Comparison of ENCODE assay signal across 18 mouse cellular contexts in genomic region chr10:119979396-119979795, GRCm38 (mm10).
A peak's percentile ranks its signal among the peaks of the same experiment; 100 is the strongest.
DNase-seq lines count a peak whose midpoint lies in the region; ATAC-seq and TF ChIP-seq lines count a peak whose summit lies in the region.
"Had no signal": no experiment of that assay in that cellular context is flagged by ENCODE, and none has a peak within 500 bp of the region (broad histone marks: within the 10 kb centered on the region; RNA-seq: fewer than 3 reads in every experiment).

No protein-coding gene starts in this region.

- H3K27ac ChIP-seq in embryonic facial prominence, embryonic 11.5 days (replicated peaks; ENCODE audit: low read depth, low read length): no peak overlapping the region
- H3K27ac ChIP-seq in embryonic facial prominence, embryonic 10.5 days (replicated peaks): no peak overlapping the region
- H3K27ac ChIP-seq in hindbrain, embryonic 13.5 days: peak overlapping the region; percentile 55; the same call in 1 of the 2 replicates
- H3K27ac ChIP-seq in hindbrain, embryonic 11.5 days (ENCODE audit: low read depth, low read length): no peak overlapping the region
- H3K27ac ChIP-seq in ES-E14 (ENCODE audit: insufficient read depth, low read depth, low read length, poor library complexity, severe bottlenecking): no peak overlapping the region; the same call in 1 of the 2 replicates
- no peak overlapping the region for H3K27ac ChIP-seq in forebrain, embryonic 14.5 days (ENCODE audit: low read depth, low read length)
- H3K27ac ChIP-seq: neural tube, embryonic 12.5 days had no signal

- H3K4me2 ChIP-seq in embryonic facial prominence, embryonic 11.5 days (ENCODE audit: low read depth, low read length): no peak overlapping the region
- no peak overlapping the region for H3K4me2 ChIP-seq in hindbrain, embryonic 13.5 days
- H3K4me2 ChIP-seq in hindbrain, embryonic 11.5 days (replicated peaks; ENCODE audit: low read depth, low read length): no peak overlapping the region
- peak overlapping the region; percentile 17; the same call in 1 of the 2 replicates for H3K4me2 ChIP-seq in forebrain, embryonic 14.5 days (ENCODE audit: low read length)
- H3K4me2 ChIP-seq: neural tube, embryonic 12.5 days had no signal

- no peak for ATAC-seq in embryonic facial prominence, embryonic 11.5 days (replicated peaks; ENCODE audit: insufficient number of reproducible peaks, low FRiP score, low TSS enrichment, low read depth)
- no peak for ATAC-seq in hindbrain, embryonic 13.5 days (ENCODE audit: low FRiP score)
- ATAC-seq in hindbrain, embryonic 11.5 days (ENCODE audit: low FRiP score): no peak
- ATAC-seq in forebrain, embryonic 14.5 days: no peak
- ATAC-seq: intestine, postnatal 0 days; liver, postnatal 0 days had no signal

- 49% methylated on average over 8 of the region's 8 CpGs for WGBS in embryonic facial prominence, embryonic 11.5 days
- WGBS in embryonic facial prominence, embryonic 10.5 days: 49% methylated on average over 8 of the region's 8 CpGs
- WGBS in hindbrain, embryonic 13.5 days: 56% methylated on average over 8 of the region's 8 CpGs
- WGBS in hindbrain, embryonic 11.5 days: 60% methylated on average over 8 of the region's 8 CpGs
- 15% methylated on average over 8 of the region's 8 CpGs for WGBS in forebrain, embryonic 14.5 days
- WGBS in lung, adult 2 months: 52% methylated on average over 8 of the region's 8 CpGs

- in situ Hi-C loops in ES-E14 (cut with MboI; ENCODE audit: low sequenced_read_pairs in 2 of 2, unreplicated experiment in 2 of 2): no loop called here

- no peak overlapping the region for H3K4me3 ChIP-seq in embryonic facial prominence, embryonic 11.5 days (ENCODE audit: low read depth, low read length)
- no peak overlapping the region for H3K4me3 ChIP-seq in embryonic facial prominence, embryonic 10.5 days
- H3K4me3 ChIP-seq in hindbrain, embryonic 13.5 days: no peak overlapping the region
- no peak overlapping the region for H3K4me3 ChIP-seq in hindbrain, embryonic 11.5 days (ENCODE audit: low read depth, low read length)
- H3K4me3 ChIP-seq in ES-E14 (ENCODE audit: insufficient read depth in 1 of 2, low read depth in 1 of 2, low read length in 2 of 2, poor library complexity in 1 of 2, severe bottlenecking in 1 of 2): peak overlapping the region; percentile 37 to 51; a peak in 2 of 4 replicates
- H3K4me3 ChIP-seq in forebrain, embryonic 14.5 days (ENCODE audit: low read depth, low read length): no peak overlapping the region
- no peak overlapping the region for H3K4me3 ChIP-seq in lung, adult 2 months (replicated peaks; ENCODE audit: extremely low read depth, low read depth, low read length)
- H3K4me3 ChIP-seq: megakaryocyte, embryonic 14.5 days; neural tube, embryonic 12.5 days had no signal

- no peaks in the 10 kb centered on the region for H3K36me3 ChIP-seq in embryonic facial prominence, embryonic 11.5 days (replicated peaks; ENCODE audit: control insufficient read depth, insufficient read depth, low read depth, low read length)
- H3K36me3 ChIP-seq in embryonic facial prominence, embryonic 10.5 days (replicated peaks): no peaks in the 10 kb centered on the region
- no peaks in the 10 kb centered on the region for H3K36me3 ChIP-seq in hindbrain, embryonic 13.5 days
- no peaks in the 10 kb centered on the region for H3K36me3 ChIP-seq in hindbrain, embryonic 11.5 days (ENCODE audit: control insufficient read depth, insufficient read depth, low read length)
- no peaks in the 10 kb centered on the region for H3K36me3 ChIP-seq in ES-E14 (ENCODE audit: control insufficient read depth, insufficient read depth, low read length, poor library complexity, severe bottlenecking)
- H3K36me3 ChIP-seq in forebrain, embryonic 14.5 days (ENCODE audit: control insufficient read depth, insufficient read depth, low read length): no peaks in the 10 kb centered on the region
- H3K36me3 ChIP-seq: G1E; neural tube, embryonic 12.5 days had no signal

- H3K9me3 ChIP-seq in embryonic facial prominence, embryonic 11.5 days (replicated peaks; ENCODE audit: control insufficient read depth, low read length): no peaks in the 10 kb centered on the region
- H3K9me3 ChIP-seq in embryonic facial prominence, embryonic 10.5 days: no peaks in the 10 kb centered on the region
- H3K9me3 ChIP-seq in hindbrain, embryonic 13.5 days: no peaks in the 10 kb centered on the region
- H3K9me3 ChIP-seq in hindbrain, embryonic 11.5 days (ENCODE audit: control insufficient read depth, low read length): no peaks in the 10 kb centered on the region
- H3K9me3 ChIP-seq in ES-E14 (ENCODE audit: control insufficient read depth, insufficient read depth, low read depth, low read length): no peaks in the 10 kb centered on the region
- no peaks in the 10 kb centered on the region for H3K9me3 ChIP-seq in forebrain, embryonic 14.5 days (replicated peaks; ENCODE audit: control insufficient read depth, low read length)
- H3K9me3 ChIP-seq: neural tube, embryonic 12.5 days had no signal

- no peaks in the 10 kb centered on the region for H3K27me3 ChIP-seq in embryonic facial prominence, embryonic 11.5 days (ENCODE audit: control insufficient read depth, insufficient read depth, low read length)
- H3K27me3 ChIP-seq in embryonic facial prominence, embryonic 10.5 days (replicated peaks; ENCODE audit: low read depth, poor library complexity, severe bottlenecking): no peaks in the 10 kb centered on the region
- H3K27me3 ChIP-seq in hindbrain, embryonic 13.5 days: no peaks in the 10 kb centered on the region
- H3K27me3 ChIP-seq in hindbrain, embryonic 11.5 days (ENCODE audit: control insufficient read depth, insufficient read depth, low read length): no peaks in the 10 kb centered on the region
- H3K27me3 ChIP-seq in forebrain, embryonic 14.5 days (replicated peaks; ENCODE audit: control insufficient read depth, insufficient read depth, low read length): no peaks in the 10 kb centered on the region
- H3K27me3 ChIP-seq: megakaryocyte, embryonic 14.5 days; neural tube, embryonic 12.5 days had no signal

- TF ChIP-seq CTCF in lung, adult 2 months (IDR thresholded peaks at IDR 0.05; ENCODE audit: insufficient read depth, low read length): no peak

- no peak for TF ChIP-seq POLR2A in lung, adult 2 months (IDR thresholded peaks at IDR 0.05; ENCODE audit: borderline replicate concordance, extremely low read depth, low read depth, low read length)

- H3K9ac ChIP-seq in embryonic facial prominence, embryonic 11.5 days (replicated peaks; ENCODE audit: low read length): no peak overlapping the region
- no peak overlapping the region for H3K9ac ChIP-seq in hindbrain, embryonic 13.5 days
- no peak overlapping the region for H3K9ac ChIP-seq in hindbrain, embryonic 11.5 days (ENCODE audit: low read depth, low read length)
- H3K9ac ChIP-seq in ES-E14 (ENCODE audit: insufficient read depth, low read depth, low read length, poor library complexity, severe bottlenecking): no peak overlapping the region
- H3K9ac ChIP-seq in forebrain, embryonic 14.5 days (ENCODE audit: low read length): no peak overlapping the region
- H3K9ac ChIP-seq: liver, postnatal 0 days; neural tube, embryonic 12.5 days had no signal

- no peaks in the 10 kb centered on the region for H3K4me1 ChIP-seq in embryonic facial prominence, embryonic 11.5 days (ENCODE audit: control insufficient read depth, insufficient read depth, low read length)
- H3K4me1 ChIP-seq in embryonic facial prominence, embryonic 10.5 days: peaks cover 10% of the 10 kb centered on the region
- H3K4me1 ChIP-seq in hindbrain, embryonic 13.5 days (replicated peaks): peaks cover 8% of the 10 kb centered on the region
- no peaks in the 10 kb centered on the region for H3K4me1 ChIP-seq in hindbrain, embryonic 11.5 days (replicated peaks; ENCODE audit: control insufficient read depth, insufficient read depth, low read length)
- H3K4me1 ChIP-seq in ES-E14 (ENCODE audit: control insufficient read depth in 2 of 2, insufficient read depth in 2 of 2, low read length in 2 of 2, poor library complexity in 1 of 2): peaks cover 0 to 11% of the 10 kb centered on the region in 2 experiments; a peak in 1 of 4 replicates
- 0 out of 2 replicates have a peak, but pooled peaks cover 2% of the 10 kb centered on the region for H3K4me1 ChIP-seq in forebrain, embryonic 14.5 days (ENCODE audit: control insufficient read depth, insufficient read depth, low read length)
- H3K4me1 ChIP-seq in lung, adult 2 months (ENCODE audit: control insufficient read depth, insufficient read depth, low read length): no peaks in the 10 kb centered on the region
- H3K4me1 ChIP-seq: megakaryocyte, embryonic 14.5 days; neural tube, embryonic 12.5 days had no signal

- peak; percentile 15 for DNase-seq in embryonic facial prominence, embryonic 11.5 days (ENCODE audit: low spot score)
- DNase-seq in embryonic facial prominence, embryonic 10.5 days (ENCODE audit: low spot score): no peak
- no peak for DNase-seq in hindbrain, embryonic 11.5 days (ENCODE audit: low spot score)
- DNase-seq in ES-E14 (ENCODE audit: low read depth, low spot score): no peak
- DNase-seq in forebrain, embryonic 14.5 days (ENCODE audit: low spot score): no peak
- no peak for DNase-seq in lung, adult 2 months
- DNase-seq in lung, postnatal 10 days: no peak
- DNase-seq: cerebellum, adult 11-12 months; embryo, embryonic 11 days; kidney, postnatal 25 days; liver, postnatal 0 days; right cerebral cortex, adult 18-20 months; thymus, adult 18-20 months had no signal

TF ChIP-seq in ES-E14, 5 proteins besides CTCF, POLR2A, EP300 and RAD21:
- TF ChIP-seq ZC3H11A (IDR thresholded peaks at IDR 0.05; ENCODE audit: borderline replicate concordance, low read depth, low read length): no peak
- no peak for TF ChIP-seq MAFK (IDR thresholded peaks at IDR 0.05; ENCODE audit: insufficient read depth, low read depth, low read length)
- TF ChIP-seq HCFC1 (IDR thresholded peaks at IDR 0.05; ENCODE audit: borderline replicate concordance, insufficient read depth, low read length): no peak
- no peak for TF ChIP-seq CHD2 (IDR thresholded peaks at IDR 0.05; ENCODE audit: low read depth, low read length)
- TF ChIP-seq ZNF384 (IDR thresholded peaks at IDR 0.05; ENCODE audit: low read depth, low read length): no peak

Comparison
In these comparisons a context has a peak if more than half of its experiments do, and no peak if none do; other contexts are left out.
1. H3K4me3 ChIP-seq: peak in ES-E14 (2 of 2); none in embryonic facial prominence, embryonic 11.5 days (single experiment), embryonic facial prominence, embryonic 10.5 days (single experiment), hindbrain, embryonic 13.5 days (single experiment), hindbrain, embryonic 11.5 days (single experiment), forebrain, embryonic 14.5 days (single experiment) and lung, adult 2 months (single experiment).